Mouse (Mus musculus) lung, postnatal 10 days (tissue): ENCODE measurements around the gene Tsc22d4.
A peak's percentile ranks its signal among the peaks of the same experiment; 100 is the strongest.

Experiments
- DNase-seq: peaks from one replicate; pipeline ENCODE4 v3.0.0; 2021

The Tsc22d4 gene

DNA sequence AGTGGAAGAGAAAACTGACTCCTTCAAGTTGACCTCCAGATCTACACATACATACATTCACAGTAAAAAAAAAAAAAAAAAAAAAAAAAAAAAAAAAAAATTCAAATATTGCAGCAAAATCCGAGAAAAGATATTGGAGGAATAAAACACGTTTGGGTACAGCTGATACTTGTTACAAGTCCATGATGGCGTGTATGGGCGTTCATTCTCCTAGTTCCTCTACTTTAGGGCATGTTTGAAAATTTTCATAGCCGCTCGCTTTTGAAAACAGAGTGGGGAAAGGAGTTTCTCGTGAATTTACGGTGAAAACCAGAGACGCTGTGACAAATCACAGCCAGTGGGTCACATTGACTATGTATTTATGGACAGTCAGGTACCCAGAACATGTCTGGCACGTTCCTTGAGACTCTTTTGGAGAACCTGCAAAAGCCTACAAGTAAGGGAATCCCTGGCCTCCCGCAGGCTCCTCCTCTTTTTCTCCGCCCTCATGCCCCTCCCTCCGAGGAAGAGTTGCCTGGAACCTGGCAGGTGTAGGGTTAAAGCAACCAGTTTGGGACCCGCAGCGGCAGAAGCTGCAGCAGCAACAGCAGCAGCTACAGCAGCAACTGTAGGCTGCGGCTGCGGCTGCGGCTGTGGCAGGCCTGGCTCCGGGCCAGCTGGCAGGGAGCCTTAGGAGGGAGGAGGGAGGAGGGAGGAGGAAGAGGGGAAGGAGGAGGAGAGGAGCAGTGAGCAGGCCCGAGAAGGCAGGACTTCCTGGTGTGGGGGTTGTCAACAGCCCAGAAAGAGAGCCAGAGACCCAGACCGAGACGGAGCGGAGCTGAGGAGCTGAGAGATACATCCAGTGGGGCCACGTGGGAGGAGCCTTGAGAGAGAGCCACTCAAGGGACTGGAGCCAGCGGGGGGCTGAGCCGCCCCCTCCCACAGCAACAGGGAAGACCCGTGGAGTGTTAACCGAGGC lies at the start of gene Tsc22d4:
TSS of gene Tsc22d4 (plus strand) at position 517 of the 958 bp plus-strand sequence.
- peak; percentile 95 for DNase-seq

DNA sequence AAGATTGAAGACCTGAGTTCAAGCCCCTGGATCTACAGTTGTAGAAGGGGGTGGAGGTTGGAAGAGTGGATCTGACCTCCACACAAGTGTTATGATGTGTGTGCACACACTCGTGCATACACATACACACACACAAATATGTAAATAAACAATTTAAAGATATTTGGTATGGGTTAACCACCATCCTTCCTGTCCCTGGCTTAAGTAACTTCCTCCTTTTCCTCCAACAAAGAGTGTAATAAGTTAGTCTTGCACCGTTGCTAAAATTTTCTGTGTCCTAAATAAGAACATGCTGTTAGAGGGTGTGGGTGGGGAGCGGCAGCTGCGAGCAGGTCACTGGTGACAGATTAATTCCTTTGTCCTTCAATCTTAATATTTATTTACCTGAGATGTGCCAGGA lies 49.6 kb upstream of the Tsc22d4 start:
- DNase-seq: no peak

DNA sequence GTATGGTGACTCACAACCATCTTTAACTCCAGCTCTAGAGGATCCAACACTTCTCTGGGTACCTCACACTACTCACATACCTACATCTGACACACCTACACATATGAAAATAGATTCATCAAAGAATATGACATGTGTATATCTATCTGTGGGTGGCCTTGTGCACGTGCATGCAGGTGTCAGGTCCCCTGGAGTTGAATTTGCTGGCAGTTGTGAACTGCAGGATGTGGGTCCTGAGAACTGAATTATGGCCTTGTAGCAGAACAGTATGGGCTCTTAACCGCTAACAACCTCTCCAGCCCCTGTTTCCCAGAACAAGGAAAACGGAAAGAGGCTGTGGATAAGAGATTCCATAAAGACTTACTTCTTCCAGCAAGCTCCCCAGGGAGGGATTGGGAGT lies 46.5 kb upstream of the Tsc22d4 start:
- no peak for DNase-seq

DNA sequence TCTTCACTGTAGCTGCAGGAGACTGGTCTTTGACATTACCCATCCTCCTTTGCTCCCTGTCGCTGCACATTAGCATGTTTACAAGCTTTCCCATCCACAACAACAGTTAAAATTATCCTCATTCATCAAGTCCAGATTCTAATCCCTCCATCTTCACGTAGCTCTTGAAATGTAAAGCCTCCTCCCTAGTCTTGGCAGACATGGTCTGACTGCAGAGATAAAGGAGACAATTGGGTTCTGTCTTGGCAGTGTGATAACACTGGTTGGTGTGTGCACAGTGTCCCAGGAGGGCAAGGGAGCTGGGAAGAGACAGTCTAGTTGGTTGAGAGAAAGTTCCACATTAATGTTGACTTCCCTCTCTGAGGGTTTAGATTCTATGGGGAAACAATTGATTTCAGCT lies 45.7 kb upstream of the Tsc22d4 start:
- no peak for DNase-seq

DNA sequence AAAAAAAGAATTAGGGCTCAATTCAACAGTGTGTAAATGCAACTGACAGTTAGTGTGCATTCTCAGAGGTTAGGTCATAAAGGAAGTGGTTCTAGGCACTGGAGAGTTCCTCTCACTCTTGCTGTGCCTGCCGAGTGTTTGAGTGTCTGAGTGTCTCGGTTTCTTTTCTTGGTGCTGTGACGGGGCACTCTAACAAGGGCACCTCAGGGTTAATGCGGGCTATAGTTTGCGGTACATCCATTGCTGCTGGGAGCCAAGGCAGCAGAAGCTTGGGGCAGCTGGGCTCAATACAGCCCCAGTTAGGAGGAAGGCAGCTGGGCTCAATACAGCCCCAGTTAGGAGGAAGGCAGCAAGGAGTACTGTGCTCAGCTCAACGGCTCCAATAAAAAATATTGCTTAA lies 40.3 kb upstream of the Tsc22d4 start:
- DNase-seq: no peak

DNA sequence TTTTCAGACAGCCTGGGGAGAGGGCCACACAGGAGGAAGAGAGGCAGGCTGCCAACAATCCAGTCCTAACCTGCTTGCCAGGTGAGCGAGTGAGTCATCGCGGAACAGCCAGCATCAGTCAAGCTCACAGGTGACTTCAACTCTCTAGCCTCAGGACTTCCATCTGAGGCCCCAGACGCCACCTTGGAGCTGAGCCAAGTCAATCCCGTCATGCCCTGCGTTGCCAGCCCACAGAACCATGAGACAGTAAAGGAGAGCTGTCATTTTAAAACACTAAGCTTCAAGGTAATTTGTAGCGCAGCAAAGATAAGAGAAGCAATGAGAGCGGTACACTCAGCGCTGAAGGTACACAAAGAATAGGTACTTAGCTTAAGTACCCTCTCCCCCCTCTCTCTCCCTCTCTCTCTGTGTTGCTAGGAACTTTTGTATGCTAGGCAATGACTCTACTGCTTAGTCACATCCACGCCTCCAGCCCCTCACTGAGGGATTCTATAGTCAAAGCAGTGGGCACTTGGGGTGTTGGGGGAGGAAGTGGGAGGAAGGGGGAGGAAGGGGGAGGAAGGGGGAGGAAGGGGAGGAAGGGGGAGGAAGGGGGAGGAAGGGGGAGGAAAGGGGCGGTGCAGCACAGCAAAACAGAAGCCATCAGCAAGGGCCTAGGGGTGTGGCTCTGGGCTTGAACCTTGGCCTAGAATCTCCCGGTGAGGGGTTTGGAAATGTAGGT lies 38.5 kb upstream of the Tsc22d4 start:
- peak; percentile 88 for DNase-seq

DNA sequence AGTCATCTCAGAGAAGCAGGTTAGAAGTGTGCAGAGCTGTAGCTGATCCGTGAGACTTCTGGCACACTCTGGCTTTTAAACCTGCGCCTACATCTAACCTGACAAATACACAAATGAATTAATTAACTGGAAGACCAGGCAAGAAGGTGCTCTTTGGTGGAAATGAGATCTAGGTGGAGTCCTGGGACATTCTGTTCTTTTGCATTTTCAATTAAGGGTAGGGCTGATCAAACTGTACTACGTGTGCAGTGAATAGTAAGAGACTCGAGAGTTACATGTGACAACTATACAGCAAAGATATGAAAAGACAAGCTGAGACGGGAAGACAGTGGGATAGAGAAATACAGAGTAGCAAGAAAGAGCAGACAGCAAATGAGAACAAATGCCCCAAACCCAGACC lies 32.1 kb upstream of the Tsc22d4 start:
- DNase-seq: no peak

DNA sequence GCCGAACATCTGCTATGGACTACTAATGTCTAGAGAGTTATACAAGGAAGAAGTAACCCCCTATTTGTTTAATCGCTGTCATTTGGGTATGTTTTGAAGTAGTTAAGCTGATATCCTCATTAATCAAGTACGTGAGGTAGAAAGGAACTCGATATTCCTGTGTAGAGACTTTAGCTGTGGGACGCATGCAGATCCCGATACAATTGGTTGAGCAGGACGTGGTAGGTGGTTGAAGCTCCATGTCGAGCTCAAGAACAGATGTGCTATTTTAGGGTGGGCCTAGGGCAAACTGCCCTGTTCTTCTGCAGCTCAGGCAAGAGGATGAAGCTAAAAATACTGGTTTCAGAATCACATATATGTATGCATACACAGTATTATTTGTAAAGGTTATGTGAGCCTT lies 29.8 kb upstream of the Tsc22d4 start:
- DNase-seq: no peak

DNA sequence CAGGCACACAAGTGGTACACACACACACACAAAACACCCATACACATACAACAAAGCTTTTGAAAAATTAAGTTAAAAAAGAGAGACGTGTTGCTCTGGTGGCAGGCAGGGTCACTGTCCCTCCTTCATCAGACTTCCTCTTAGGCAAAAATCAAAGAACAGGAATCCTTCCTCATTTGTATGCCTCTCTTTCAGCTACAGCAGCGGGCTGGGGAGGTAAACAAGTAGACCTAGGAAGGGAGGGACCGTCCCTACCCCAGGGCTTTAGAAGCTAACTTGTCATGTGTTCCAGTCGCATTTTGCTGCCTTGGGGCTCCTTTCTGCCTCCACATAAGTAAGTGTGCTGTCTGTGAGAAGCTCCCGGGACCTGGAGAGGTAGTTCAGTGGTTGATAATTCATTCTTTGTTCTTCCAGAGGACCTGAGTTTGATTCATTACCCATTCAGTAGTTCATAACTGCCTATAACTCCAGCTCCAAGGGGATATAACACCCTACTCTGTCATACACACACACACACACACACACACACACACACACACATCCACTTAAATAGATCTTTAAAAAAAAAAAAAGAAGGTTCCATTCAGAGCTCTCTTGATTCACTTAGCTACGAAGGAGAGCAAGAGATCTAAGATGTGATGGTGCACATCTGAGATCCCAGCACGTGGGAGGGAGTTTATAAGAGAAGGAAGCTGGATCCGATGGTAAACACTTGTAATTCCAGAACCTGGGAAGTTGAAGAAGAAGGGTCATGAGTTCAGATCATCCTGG lies 27.3 kb upstream of the Tsc22d4 start:
- DNase-seq: no peak

DNA sequence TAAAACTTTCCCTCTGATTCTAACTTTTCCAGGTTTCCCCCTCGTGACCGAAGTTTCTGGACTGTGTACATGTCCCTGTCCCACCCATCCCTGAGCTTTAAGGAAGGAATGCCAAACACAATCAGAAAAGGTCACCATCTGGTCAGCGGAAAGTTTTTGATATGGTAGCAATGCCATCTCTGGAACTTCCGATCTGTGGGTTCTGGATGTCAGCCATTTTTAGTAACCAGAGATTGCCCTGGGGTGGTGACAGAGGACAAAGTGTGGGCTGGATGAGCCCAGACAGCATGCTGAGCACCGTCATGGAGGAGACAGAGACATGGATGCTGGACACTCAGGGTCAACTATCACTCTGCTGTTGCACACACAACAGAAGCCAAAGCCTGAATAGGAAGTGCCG lies 26.4 kb upstream of the Tsc22d4 start:
- no peak for DNase-seq

DNA sequence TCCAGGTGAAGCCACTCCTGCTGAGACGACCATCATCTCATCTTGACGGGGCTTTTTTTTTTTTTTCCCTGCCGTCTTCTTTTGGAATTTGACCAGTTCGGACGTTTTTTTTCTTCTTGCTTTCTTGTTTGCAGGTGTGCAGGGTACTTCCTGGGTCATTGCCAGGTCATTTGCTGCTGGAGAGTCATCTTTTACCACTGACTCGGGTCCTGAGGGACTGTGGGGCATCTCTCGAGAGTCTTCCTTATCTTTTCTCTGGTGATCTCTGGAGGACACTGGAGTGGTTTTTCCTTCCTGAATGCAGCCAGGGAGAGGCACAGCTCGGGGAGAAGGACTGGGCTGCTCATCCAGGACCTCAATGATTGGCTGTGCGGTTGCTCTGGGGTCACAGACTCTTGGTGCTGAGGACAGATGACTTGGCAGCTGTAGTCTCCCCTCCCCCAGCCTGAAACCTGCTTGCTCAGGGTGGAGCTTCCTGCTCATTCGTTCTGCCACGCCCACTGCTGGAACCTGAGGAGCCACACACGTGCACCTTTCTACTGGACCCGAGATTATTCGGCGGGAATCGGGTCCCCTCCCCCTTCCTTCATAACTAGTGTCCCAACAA lies 24.9 kb upstream of the Tsc22d4 start:
- DNase-seq: peak; percentile 53

DNA sequence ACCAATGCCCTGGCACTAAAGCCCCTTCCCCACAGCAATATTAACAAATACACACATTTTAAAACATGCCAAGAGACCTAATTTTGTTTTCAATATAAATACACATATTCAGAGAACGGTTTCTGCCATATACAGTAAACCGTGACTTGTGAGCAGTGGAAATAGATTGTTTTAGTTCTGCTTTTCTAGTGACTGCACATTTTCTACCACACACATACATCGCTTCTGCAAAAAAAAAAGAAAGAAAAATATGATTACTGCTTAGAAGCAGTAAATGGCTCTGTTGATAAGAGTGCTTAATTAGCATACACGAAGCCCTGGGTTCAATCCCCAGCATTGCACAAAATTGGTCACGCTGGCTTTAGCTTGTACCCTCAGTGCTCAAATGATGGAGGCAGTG lies 21.7 kb upstream of the Tsc22d4 start:
- DNase-seq: no peak

DNA sequence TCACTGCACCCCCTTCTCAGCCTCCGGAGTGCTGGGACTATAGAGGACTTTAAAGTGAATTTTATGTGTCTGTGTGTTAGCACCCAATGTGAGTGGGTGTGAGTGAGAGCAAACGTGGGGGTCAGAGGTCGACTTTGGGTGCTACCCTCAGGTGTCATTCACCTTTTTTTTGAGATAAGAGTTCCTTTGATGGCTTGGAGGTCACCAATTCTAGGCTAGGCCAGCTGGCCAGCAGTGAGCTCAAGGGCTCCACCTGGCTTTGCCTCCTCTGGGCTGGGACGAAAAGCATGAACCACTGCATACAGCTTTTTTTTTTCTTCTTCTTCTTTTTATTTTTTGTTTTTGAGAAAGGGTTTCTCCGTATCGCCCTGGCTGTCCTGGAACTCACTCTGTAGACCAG lies 18.8 kb upstream of the Tsc22d4 start:
- DNase-seq: no peak

DNA sequence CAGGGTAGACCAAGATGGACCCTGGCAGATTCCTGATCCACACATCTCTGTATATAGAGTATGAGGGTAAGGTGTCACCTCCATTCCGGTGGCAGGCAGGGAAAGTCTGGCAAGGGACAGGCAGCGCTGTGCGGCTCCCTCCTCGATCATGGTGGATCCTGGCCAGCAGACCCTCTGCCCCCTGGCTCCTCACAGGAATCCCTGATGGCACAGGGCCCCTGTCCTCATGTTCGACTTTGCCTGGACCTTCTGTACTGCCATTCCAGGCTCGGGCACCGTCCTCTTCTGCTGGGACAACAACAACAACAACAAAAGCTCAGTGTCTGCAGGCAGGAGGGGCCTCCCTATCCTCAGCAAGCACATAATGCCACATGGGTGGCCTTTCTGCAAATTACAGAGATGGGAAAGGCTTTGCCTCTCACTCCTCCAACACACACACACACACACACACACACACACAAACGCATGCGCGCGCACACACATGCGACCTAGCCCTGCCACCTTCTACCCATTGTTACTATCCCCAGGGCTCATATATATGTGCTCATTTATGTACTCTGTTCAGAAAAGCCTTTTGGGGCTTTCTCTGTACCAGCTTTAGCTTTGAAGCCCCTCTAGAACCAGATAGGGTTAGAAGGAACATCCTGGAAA lies 11.8 kb upstream of the Tsc22d4 start:
- DNase-seq: no peak

DNA sequence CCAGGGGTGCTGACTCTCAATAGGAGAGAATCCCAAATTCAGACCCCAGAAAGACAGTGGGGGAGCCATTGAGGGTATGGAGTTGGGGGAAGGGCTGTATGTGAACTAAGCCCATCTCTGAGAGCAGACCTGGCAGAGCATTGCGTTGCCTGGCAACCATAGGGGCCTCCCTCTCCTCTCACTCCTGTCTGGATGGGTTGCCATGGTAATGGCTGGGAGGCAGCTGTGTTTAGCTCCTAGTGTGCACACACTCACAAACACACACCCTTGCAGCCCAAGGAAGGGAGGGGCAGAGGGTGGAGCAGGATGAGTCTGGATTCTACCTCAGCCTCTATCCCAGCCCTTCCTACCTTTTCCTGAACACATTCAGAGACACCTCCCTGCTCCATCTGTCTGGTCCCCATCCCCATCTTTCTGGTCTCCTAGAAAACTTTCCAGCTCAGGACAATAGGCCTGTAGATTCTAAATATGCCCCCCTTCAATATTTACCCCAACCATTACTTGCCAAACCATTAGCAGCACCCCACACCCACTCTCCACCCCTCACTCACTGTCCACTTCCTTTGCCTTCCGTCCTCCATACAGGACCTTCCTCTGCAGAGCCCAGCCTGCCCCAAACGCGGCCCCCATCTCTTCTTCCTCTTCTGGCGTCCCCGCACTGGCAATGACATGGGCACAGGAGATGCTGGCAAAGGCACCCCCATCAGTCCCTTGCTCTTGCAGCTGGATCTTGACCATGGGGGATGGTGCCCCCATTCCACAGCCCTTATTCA lies 11.1 kb upstream of the Tsc22d4 start:
- no peak for DNase-seq

DNA sequence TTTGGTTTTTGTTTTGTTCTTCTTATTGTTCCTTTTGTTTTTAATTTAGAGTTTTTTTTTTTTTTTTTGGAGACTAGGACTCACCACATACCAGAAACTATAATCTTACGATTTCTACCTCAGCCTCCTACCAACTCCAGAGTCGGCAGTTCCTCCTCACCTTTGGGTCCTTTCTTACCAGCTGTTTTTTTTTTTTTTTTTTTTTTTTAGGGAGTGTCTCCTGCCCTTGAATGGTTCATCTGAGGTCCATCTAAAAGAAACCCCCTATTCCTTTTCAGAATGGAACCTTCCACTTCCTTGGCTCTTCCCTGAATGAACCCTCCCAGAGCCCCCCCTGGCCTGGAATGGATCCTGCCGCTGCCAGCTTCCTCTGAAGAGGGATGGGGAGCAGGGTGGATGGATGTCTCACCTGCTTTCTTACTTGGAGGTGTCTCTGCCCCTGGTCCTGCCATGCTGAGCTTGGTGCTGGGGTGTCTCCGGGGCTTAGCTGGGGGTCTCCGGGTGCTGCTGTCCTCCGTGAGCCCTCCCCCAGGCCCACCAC lies 8.1 kb upstream of the Tsc22d4 start:
- DNase-seq: peak; percentile 45

DNA sequence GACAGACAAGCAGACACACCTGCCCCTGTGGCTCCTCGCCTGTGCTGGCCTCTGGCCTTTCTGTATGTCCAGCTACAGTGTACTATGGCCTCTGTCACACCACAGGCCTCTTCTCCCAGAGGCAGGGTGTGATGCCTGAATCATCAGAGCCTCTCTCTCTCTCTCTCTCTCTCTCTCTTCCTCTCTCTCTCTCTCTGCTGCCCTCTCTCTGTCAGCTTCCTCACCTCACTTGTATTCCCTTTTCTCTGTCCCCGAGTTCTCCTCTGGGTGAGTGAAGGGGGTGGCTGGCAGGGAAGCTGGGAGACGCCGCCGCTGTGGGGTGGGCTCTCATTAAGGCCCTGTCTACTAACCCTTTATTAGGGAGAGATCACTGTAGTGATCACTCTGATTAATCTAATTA lies 7.0 kb upstream of the Tsc22d4 start:
- DNase-seq: no peak

DNA sequence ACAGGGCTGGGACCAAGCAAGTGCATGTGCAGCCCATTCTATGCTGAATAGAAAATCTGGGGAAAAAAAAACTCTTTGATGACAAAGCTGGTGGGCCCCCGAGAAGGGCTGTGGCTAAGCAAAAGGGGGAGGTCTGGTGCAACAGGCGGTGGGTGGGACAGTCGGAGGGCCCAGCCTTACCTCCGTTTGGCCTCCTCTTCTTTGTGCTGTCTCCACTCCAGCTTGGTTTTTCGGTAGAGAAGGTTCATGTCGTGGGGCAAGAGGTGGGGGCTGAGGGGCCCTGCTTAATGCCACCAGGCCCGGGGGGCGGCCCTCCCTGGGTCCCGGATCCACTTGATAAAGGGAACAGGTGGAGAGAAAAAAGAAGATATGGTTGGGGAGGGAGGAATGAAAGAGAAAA lies 6.1 kb upstream of the Tsc22d4 start:
- no peak for DNase-seq

DNA sequence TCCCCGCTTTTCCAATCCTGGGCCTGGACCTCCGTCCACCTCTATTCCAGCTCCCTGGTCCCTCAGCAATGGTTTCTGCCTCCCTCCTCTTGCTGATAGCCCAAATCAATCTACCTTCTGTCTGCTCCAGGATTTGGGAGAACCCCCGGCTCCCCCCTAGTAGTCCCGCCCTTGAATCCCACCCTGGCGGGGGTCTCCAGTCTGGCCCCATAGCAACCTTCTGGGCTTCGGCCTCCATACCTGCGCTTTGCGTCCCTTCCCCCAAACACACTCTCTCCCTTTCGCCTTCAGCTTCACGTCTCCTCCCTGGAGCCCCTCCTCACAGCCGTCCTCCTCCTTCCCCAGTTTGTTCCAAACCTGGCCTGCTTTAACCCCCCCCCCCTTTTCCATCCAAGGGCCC lies 5.0 kb upstream of the Tsc22d4 start:
- DNase-seq: no peak

DNA sequence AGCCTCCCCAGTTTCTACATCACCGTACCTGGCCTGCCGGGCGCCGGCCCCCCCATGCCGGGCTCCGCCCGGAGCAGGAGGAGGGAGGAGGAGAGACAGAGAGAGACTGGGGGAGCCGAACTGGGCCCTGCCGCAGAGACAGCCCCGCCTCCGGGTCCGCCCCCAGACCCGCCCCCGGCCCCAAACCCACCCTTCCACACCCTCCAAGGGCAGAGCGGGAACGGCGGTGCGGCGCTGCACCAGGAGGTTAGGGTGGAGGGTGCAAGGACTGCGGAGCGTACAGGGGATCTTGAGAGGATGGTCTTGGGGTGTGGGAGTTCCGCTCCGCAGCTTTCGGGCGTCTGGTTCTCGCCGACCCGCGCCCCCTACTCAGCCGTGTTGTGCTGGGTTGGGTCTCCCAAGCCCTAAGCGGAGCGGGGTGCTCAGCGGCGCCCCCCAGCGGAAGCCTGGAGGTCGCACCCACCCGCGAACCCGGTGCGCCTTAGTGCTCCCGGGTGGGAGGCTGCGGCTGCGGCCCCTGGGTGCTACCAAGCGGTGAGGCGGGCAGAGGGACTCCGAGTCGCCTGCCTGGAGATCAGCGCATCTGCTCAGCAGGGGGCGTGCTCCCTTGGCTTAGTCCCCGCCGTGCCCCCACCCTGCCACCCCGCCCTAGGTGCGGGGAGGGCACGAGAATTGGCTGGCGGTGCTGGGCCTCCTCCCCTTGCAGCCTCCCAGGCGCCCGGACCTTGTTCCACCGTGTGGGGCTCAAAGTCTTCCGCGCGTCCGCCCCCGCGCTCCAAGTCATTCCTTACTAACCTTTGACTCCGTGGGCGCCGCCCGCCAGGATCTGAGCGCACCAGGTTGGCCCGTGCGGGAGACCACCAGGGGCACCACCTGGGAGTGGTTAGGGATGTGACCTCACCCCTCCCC lies 4.3 kb upstream of the Tsc22d4 start, which contains the start of gene Nyap1:
TSS of gene Nyap1 (minus strand) at position 585 of the 909 bp plus-strand sequence.
- peak; percentile 80 for DNase-seq
